Mouse (Mus musculus) limb, embryonic 11.5 days (tissue): ENCODE measurements around the gene Dcps. TPM values are rescaled to one million over a fixed set of nuclear protein-coding genes. Genes with fewer than 3 reads are reported as not detected.

Source experiments
- ATAC-seq: fragments of 200-750 bp; cut with Nextera tagmentation; 2 replicates; pipeline ENCODE4 v1.8.0; 2017; ENCODE audit warnings: low read depth; ENCODE audit not compliant: insufficient number of reproducible peaks, low FRiP score, low TSS enrichment
- DNase-seq: peaks from one replicate; pipeline ENCODE4 v3.0.0-alpha.2; 2015; ENCODE audit warnings: low spot score
- H3K27ac ChIP-seq: fragments of 300-500 bp; sonication (generic); replicated peaks from 2 replicates; pipeline ENCODE4 v1.5.1; 2014; ENCODE audit warnings: low read depth, mild to moderate bottlenecking, low read length
- H3K27me3 ChIP-seq: fragments of 300-500 bp; sonication (generic); 2 replicates; pipeline ENCODE4 v1.6.1; 2014; ENCODE audit warnings: mild to moderate bottlenecking, low read length, mixed read lengths; ENCODE audit not compliant: control insufficient read depth, insufficient read depth
- H3K36me3 ChIP-seq: fragments of 300-500 bp; sonication (generic); 2 replicates; pipeline ENCODE4 v1.6.1; 2014; ENCODE audit warnings: mild to moderate bottlenecking, low read length, moderate library complexity, mixed read lengths; ENCODE audit not compliant: control insufficient read depth, insufficient read depth
- H3K4me1 ChIP-seq: fragments of 300-500 bp; sonication (generic); 2 replicates; pipeline ENCODE4 v1.6.1; 2014; ENCODE audit warnings: low read length, mixed read lengths; ENCODE audit not compliant: control insufficient read depth, insufficient read depth
- H3K4me2 ChIP-seq: fragments of 300-500 bp; sonication (generic); 2 replicates; pipeline ENCODE4 v1.6.1; 2014; ENCODE audit warnings: low read depth, mild to moderate bottlenecking, moderate library complexity; ENCODE audit not compliant: severe bottlenecking
- H3K4me3 ChIP-seq: fragments of 300-500 bp; sonication (generic); 2 replicates; pipeline ENCODE4 v1.5.1; 2014; ENCODE audit warnings: low read depth, low read length
- H3K9ac ChIP-seq: fragments of 300-500 bp; sonication (generic); 2 replicates; pipeline ENCODE4 v1.6.1; 2014; ENCODE audit warnings: mild to moderate bottlenecking, low read length
- H3K9me3 ChIP-seq: fragments of 300-500 bp; sonication (generic); 2 replicates; pipeline ENCODE4 v1.6.1; 2016; ENCODE audit warnings: low read length; ENCODE audit not compliant: control insufficient read depth
- WGBS: fragments of 180-500 bp; shearing (Covaris S2); extraction: QIAGEN DNeasy Blood & Tissue Kit; methylation state at CpG from one replicate; pipeline ENCODE4 v1.1.7; 2014; 5-methylcytosine and 5-hydroxymethylcytosine counted together
- polyA plus RNA-seq: library from polyadenylated mRNA; unstranded; fragments of >200 nt; fragmentation: Nextera tagmentation; extraction: Ambion mirVana; gene quantifications from 2 replicates; pipeline ENCODE4 v1.2.1, GENCODE M21; 2014

Gene Dcps
- polyA plus RNA-seq, 1 experiment from 2014 or later, result 90.3 TPM

DNA sequence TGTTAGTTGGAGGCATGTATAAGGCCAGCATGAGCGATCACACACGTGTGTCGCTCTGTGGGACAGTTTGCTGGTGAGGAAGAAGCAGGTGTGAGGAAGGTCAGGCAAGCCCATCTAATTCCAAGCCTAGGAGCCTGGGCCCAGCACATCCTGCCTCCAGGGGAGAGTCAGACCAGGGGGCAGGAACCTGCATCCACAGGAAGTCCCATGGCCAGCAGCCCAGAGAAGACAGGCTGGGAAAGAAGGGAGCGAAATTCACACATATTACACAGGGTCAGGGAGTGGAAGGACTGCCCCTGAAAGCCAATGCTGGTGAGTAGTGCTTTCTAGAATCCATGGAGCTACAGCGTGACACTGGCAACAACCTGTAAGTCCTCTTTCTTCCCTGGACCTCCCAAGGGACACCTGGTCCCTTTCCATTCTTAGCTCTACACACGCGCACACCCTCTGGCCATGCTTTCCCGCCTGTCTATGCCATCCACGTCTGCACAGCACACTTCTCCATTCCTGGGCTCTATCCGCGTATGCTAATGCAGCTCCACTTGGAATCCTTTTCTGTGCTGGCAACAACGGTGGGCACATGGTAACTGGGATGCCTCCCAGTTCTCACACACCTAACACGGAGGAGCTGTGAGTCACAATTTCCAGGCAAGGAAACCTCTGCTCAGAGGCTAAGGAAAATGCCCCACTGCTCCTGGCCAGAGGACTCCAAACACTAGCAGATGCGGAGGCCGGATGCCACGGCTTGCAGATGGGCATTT is 44.0 kb downstream of the Dcps start:
- Histone ChIP-seq H3K4me3 (no peak overlapping the region), H3K27me3 (no peaks in the 10 kb centered on the region), H3K9me3 (0 out of 2 replicates have a peak, but pooled peaks cover 2% of the 10 kb centered on the region), H3K36me3 (peaks cover 2% of the 10 kb centered on the region; the same call in 1 of the 2 replicates), H3K4me2 (no peak overlapping the region), H3K27ac (no peak overlapping the region), H3K4me1 (no peaks in the 10 kb centered on the region), H3K9ac (no peak overlapping the region)
- DNase-seq (no peak), ATAC-seq (no peak)
- 91% methylated on average over 16 of the region's 16 CpGs for WGBS

- Histone ChIP-seq H3K4me1 (no peaks in the 10 kb centered on the region), H3K27me3 (no peaks in the 10 kb centered on the region), H3K9ac (no peak overlapping the region), H3K36me3 (peaks cover 2% of the 10 kb centered on the region; the same call in 1 of the 2 replicates), H3K27ac (no peak overlapping the region), H3K4me2 (no peak overlapping the region), H3K9me3 (0 out of 2 replicates have a peak, but pooled peaks cover 2% of the 10 kb centered on the region), H3K4me3 (no peak overlapping the region)
- WGBS, result 89% methylated on average over 9 of the region's 9 CpGs
- ATAC-seq (no peak), DNase-seq (no peak)
These were observed 46.9 kb downstream of the Dcps start for GRCm38 (mm10) chr9:35128995-35129418.

DNA sequence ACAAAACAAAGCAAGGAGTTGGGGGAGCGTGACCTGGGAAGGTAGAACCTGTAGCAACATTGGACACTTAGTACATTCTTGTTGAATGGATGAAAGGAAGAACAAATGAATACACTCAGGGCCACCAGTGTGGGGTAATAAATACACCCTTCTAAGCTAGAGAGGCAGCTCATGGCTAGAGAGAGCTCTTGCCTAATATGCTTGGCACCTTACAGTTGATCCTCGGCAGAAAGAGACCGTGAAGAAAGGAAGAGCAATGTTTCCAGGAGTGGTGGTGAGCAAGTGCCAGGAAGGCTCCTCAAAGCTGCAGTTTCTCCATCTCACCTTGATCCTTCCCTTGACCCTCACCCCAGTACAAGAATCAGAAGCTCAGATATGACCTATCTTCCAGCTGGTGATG is 47.3 kb downstream of the Dcps start:
- peaks cover 2% of the 10 kb centered on the region for H3K36me3 ChIP-seq
- no peak overlapping the region for H3K4me2 ChIP-seq
- 0 out of 2 replicates have a peak, but pooled peaks cover 2% of the 10 kb centered on the region for H3K9me3 ChIP-seq
- no peak overlapping the region for H3K27ac ChIP-seq
- no peak overlapping the region for H3K9ac ChIP-seq
- 95% methylated on average over 3 of the region's 3 CpGs for WGBS
- no peak for DNase-seq
- H3K4me1 ChIP-seq, result no peaks in the 10 kb centered on the region
- no peak overlapping the region for H3K4me3 ChIP-seq
- H3K27me3 ChIP-seq, result no peaks in the 10 kb centered on the region
- no peak for ATAC-seq

- no peaks in the 10 kb centered on the region for H3K4me1 ChIP-seq
- H3K27me3 ChIP-seq, result no peaks in the 10 kb centered on the region
- no peak overlapping the region for H3K4me2 ChIP-seq
- H3K9me3 ChIP-seq, result 0 out of 2 replicates have a peak, but pooled peaks cover 2% of the 10 kb centered on the region
- no peak overlapping the region for H3K9ac ChIP-seq
- DNase-seq, result no peak
- H3K27ac ChIP-seq, result no peak overlapping the region
- WGBS, result 94% methylated on average over 5 of the region's 5 CpGs
- no peak for ATAC-seq
- H3K4me3 ChIP-seq, result no peak overlapping the region
- peaks cover 2% of the 10 kb centered on the region for H3K36me3 ChIP-seq
These were observed 48.3 kb downstream of the Dcps start for GRCm38 (mm10) chr9:35127561-35127960.

DNA sequence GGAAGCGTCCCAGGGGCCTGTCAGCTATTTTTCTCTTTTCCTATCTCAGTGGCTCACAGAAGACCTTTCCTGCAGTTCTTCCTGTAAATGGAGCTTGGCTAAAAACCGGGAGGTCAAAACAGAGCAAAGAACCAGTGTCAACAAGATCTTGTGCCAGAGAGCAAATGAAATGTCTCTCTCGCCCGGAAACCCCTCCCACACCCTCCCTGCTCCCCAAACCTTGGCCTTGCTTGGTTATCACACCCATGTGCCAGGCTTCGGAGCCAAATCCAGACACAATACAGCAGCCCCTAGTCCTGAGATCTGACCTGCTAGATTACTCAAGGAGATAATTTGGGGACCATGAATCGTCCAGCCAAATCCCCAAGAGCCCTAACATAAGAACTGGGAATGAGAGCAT is 48.7 kb downstream of the Dcps start:
- H3K27me3 ChIP-seq, result no peaks in the 10 kb centered on the region
- 0 out of 2 replicates have a peak, but pooled peaks cover 2% of the 10 kb centered on the region for H3K9me3 ChIP-seq
- ATAC-seq (no peak), DNase-seq (no peak)
- no peak overlapping the region for H3K4me2 ChIP-seq
- no peaks in the 10 kb centered on the region for H3K4me1 ChIP-seq
- no peak overlapping the region for H3K4me3 ChIP-seq
- peaks cover 2% of the 10 kb centered on the region for H3K36me3 ChIP-seq
- 88% methylated on average over 6 of the region's 6 CpGs for WGBS
- no peak overlapping the region for H3K9ac ChIP-seq
- no peak overlapping the region for H3K27ac ChIP-seq

DNA sequence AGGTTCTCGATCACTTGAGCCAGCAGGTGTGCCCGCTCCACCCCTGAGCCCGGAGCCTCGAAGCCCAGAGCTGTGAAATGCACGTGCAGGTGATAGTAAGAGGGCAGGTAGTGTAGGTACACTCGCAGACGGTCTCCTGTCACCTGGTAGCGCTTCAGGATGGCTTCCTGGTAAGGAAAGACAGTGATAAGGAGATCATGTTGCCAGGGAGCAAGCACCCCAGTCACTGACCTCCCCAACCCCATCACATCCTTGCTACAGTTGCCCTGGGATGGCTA is 51.2 kb downstream of the Dcps start:
- ATAC-seq (no peak), DNase-seq (no peak)
- H3K9ac ChIP-seq, result no peak overlapping the region
- no peaks in the 10 kb centered on the region for H3K9me3 ChIP-seq
- 94% methylated on average over 8 of the region's 8 CpGs for WGBS
- H3K4me2 ChIP-seq, result no peak overlapping the region
- H3K36me3 ChIP-seq, result peaks cover 2% of the 10 kb centered on the region; the same call in 1 of the 2 replicates
- H3K4me1 ChIP-seq, result no peaks in the 10 kb centered on the region
- H3K27ac ChIP-seq, result no peak overlapping the region
- H3K4me3 ChIP-seq, result no peak overlapping the region
- H3K27me3 ChIP-seq, result no peaks in the 10 kb centered on the region

GRCm38 (mm10) chr9:35123804-35124677 is 51.8 kb downstream of the Dcps start:
- H3K9ac ChIP-seq, result no peak overlapping the region
- H3K4me2 ChIP-seq, result no peak overlapping the region
- H3K4me1 ChIP-seq, result no peaks in the 10 kb centered on the region
- H3K27ac ChIP-seq, result no peak overlapping the region
- H3K9me3 ChIP-seq, result no peaks in the 10 kb centered on the region
- no peak for ATAC-seq
- H3K36me3 ChIP-seq, result peaks cover 2% of the 10 kb centered on the region; the same call in 1 of the 2 replicates
- no peak overlapping the region for H3K4me3 ChIP-seq
- no peak for DNase-seq
- 81% methylated on average over 11 of the region's 11 CpGs for WGBS
- H3K27me3 ChIP-seq, result no peaks in the 10 kb centered on the region

DNA sequence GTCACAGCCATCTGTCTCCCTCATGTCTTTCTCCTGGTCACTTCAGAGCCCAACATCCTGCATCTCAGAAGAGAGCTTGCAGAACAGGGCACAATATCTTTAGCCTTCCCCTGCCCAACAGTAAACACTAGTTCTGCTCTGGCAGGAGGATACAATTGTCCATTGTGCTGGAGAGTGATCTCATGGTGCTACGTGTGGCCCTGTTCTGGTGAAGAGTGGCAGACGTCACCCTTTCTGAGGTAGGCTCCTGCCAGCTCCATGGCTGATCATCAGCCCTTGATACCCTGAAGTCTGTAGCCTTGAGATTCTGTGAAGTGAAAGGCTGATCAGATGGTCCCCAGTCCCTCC is 52.4 kb downstream of the Dcps start:
- Histone ChIP-seq H3K27ac (no peak overlapping the region), H3K4me3 (no peak overlapping the region), H3K27me3 (no peaks in the 10 kb centered on the region), H3K9ac (no peak overlapping the region), H3K36me3 (no peaks in the 10 kb centered on the region; the same call in 1 of the 2 replicates), H3K9me3 (no peaks in the 10 kb centered on the region), H3K4me1 (no peaks in the 10 kb centered on the region), H3K4me2 (no peak overlapping the region)
- no peak for DNase-seq
- ATAC-seq, result no peak
- WGBS, result 82% methylated on average over 2 of the region's 2 CpGs
